Mouse (Mus musculus) cerebellum, adult 9-11 months (tissue): ENCODE data around the gene Vmn1r85.
A peak's percentile ranks its signal among the peaks of the same experiment; 100 is the strongest.
"Not testable (repeated sequence)": the region's sequence is repeated elsewhere in the genome, so short reads cannot be mapped to it uniquely, and the experiment has no call there.

Source experiments
- DNase-seq: peaks from one replicate; pipeline ENCODE4 v3.0.0; 2022

The Vmn1r85 gene

DNA sequence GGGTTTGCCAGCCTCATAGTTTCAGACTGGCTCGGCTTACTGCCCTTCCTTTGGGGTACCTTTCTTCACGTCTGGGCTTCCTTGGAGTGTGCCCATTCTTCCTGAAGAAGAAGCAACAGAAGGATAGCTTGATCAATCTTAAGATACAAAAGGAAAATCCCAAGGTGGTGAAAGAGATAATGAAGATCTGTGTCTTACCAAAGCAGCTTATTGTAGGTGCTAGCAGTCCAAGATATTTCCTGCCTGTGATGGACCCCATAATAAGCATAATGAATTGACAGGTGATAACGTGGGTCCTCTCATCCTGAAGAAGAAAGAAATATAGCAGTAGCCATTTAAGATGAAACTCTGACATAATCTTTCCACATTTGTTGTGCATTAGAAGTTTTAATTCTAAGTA is at the start of gene Vmn1r85:
Gene Vmn1r85, minus strand, starts transcription at position 101 of the 400 bp plus-strand sequence.
- no peak for DNase-seq

GRCm38 (mm10) chr7:13140057-13140456 is 45.1 kb upstream of the Vmn1r85 start, which contains the start of gene Vmn1r87:
TSS of gene Vmn1r87 (minus strand) at chr7:13140157.
- DNase-seq: no peak

DNA sequence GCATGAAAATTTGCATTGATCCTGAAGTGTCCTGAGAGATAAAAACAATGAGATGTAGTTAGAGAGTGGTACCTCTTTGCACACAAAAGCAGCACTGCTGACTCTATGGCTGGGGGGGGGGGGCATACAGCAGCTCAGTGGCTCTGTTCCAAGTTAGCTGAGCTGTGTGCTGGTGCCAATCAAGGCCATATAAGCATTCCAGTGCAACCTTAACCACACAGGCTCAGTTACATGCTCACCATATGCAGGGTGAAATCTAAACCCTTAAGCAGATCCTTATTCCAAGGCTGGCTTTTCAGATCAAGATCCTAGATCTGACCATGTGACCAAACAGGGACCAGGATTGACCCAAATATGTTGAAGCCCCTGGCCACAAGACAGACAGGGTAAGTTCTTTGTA is 42.4 kb upstream of the Vmn1r85 start:
- no peak for DNase-seq

- DNase-seq: no peak
These were observed 36.9 kb upstream of the Vmn1r85 start for GRCm38 (mm10) chr7:13131856-13132255.

GRCm38 (mm10) chr7:13123554-13124153 is 28.7 kb upstream of the Vmn1r85 start:
- DNase-seq: peak; percentile 38

GRCm38 (mm10) chr7:13119817-13120216 is 24.8 kb upstream of the Vmn1r85 start, which contains the start of gene Vmn1r86:
TSS of gene Vmn1r86 (minus strand) at chr7:13119917.
- DNase-seq: no peak

DNA sequence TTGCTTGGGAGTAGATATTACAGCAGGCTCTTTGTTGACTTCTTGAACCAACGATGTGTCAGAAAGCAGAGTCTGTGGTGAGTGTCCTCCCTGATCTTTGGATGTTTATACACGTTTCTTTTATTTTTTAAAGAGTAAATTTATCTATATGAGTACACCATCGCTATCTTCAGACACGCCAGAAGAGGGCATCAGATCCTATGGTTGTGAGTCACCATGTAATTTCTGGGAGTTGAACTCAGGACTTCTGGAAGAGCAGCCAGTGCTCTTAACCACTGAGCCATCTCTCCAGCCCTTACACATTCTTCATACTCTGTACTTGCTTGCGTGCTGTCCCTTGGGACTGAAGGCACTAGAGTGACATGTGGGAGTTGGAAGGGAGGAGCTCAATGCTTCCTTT is 22.7 kb downstream of the Vmn1r85 start:
- no peak for DNase-seq

GRCm38 (mm10) chr7:13063399-13063798 is 31.6 kb downstream of the Vmn1r85 start:
- not testable (repeated sequence) for DNase-seq

DNA sequence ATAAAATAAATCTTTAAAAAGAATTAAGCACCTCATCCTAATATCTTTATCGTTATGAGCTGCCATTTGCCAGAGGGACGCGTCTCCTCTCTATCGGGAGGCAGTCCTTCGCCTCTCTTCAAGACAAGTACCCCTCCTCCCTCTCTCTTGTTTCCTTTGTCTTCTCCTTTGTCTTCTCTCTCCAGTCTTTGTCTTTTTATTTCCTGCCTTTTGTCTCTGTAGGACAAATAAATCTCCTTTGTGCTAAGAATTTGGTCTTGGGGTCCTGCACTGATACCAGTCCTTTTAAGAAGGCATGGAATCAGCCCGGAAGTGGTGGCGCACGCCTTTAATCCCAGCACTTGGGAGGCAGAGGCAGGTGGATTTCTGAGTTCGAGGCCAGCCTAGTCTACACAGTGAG is 35.4 kb downstream of the Vmn1r85 start:
- no peak for DNase-seq

DNA sequence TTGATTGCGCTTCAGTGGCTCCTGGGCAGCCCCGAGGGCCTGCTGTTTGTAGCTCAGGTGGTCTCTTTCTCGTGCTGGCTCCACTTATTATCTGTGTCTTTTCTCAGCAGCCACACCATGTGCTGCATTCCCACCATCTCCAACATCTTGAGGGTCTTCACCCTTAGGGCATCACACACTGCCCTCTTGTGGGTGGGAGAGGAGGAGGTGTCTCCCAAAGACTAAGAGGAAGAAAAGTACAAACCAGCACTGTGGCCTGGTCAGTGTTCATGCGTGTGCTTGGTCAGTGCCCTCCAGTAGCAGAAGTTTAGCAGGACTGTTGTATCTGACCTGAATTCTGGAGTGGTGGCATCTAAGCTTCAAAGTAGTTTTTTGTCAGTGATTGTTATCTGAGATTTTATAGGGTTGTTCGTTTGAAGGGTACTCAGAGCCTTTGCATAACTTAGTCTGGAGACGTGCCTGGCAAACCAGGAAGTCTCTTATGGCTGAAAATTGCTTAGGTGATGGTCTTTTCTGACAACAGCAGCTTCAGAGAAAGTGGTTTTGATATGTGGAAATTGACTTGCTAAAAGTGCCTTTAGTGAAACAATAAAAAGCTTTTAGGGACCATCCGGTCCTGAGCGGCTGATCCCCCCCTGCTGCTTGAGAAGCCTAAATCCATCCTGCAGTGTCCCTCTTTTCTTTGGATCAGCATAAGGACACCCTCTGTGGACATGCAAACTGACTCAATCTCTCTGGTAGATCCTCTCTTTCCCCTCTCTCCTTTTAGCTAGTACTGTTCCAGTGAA is 37.9 kb downstream of the Vmn1r85 start:
- DNase-seq: peak; percentile 28

DNA sequence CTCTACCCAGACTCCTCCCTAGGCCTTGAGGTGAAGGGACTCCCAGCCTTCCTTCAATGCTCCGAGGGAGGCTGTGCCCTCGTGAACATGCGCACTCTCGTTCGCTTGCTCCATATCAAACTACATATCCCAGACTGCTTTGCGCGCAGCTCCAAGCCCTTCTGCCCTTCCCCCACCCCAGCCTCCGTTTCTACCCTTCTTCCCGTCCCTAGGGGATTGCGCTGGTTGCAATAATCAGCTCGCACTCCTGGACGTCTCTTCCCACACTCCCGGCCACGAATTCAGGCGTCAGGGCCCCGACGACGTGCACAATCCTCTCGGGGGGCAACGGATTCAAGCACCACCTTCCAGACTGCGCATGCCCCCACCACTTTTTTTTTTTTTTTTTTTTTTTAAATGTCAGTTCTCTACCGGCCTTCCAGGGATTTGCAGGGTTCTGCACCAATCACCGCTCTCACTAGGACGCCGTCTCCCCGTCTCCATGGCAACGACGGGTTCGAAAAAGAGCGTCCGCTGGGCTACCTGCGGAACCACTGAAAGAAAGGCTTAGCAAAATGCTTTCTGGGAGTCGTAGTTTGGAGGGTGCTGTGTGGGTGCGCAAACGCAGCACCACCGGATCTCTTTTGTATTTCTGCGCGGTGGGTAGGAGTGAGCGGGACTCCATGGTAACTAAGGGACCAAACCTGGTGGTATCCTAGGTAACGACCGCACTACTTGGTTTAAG is 40.5 kb downstream of the Vmn1r85 start, which contains the start of gene Mzf1:
Gene Mzf1, minus strand, starts transcription at position 478 of the 724 bp plus-strand sequence.
- DNase-seq: peak; percentile 99

DNA sequence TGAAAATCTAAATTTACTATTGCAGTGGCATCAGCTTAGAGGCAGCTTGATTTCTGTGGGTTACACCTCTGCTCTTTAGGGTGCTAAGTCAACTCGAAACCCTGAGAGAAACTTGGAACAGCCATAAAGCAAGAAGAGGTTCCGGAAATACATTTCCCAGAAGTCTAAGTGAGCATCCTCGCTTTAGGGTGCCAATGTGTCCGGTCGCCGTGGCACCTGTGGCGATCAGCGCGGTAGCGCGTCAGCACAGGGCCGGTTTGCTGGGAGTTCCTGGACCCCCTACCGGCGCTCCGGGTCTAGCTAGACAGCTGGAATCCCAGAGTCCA is 41.0 kb downstream of the Vmn1r85 start:
- DNase-seq: no peak

DNA sequence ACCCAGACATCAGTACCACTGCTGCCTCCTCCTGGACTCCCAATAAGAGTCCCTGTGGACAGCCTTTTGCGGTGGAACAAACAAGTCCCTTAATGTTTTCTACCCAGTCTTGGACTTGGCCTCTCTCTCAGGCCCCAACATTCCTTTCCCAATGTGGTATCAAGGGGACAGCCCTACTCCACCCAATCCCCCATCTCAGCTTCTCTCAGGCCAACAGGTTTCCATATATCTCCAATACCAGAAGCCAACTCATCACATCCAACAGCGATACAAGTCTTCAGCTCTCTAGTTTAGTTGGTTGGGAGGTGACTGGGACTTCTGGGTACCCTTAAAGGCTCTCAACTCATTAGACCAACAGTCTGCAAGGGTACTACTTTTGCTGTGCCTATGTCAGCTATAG is 41.5 kb downstream of the Vmn1r85 start:
- peak; percentile 60 for DNase-seq

DNA sequence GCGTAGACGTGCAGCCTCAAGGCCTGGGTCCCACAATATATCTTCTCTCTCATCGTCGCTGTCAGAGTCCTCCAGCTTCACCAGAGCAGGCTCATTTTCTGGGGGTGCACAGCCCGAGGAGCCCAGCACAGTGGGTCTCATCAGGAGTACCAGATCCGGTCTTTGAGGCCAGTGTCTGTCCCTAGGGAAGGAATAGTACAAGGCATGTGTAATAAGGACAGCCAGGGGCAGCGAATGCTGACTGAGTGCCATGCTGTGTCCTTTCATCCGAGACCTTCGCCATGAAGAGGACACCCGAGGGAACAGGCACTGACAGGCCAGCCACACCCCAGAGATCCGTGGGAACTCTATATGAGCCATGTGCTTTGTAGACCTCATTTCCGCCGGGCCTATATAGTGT is 42.0 kb downstream of the Vmn1r85 start:
- peak; percentile 66 for DNase-seq

GRCm38 (mm10) chr7:13046084-13046483 is 48.9 kb downstream of the Vmn1r85 start:
- DNase-seq: peak; percentile 68

GRCm38 (mm10) chr7:13044254-13044625 is 50.7 kb downstream of the Vmn1r85 start:
- DNase-seq: no peak

DNA sequence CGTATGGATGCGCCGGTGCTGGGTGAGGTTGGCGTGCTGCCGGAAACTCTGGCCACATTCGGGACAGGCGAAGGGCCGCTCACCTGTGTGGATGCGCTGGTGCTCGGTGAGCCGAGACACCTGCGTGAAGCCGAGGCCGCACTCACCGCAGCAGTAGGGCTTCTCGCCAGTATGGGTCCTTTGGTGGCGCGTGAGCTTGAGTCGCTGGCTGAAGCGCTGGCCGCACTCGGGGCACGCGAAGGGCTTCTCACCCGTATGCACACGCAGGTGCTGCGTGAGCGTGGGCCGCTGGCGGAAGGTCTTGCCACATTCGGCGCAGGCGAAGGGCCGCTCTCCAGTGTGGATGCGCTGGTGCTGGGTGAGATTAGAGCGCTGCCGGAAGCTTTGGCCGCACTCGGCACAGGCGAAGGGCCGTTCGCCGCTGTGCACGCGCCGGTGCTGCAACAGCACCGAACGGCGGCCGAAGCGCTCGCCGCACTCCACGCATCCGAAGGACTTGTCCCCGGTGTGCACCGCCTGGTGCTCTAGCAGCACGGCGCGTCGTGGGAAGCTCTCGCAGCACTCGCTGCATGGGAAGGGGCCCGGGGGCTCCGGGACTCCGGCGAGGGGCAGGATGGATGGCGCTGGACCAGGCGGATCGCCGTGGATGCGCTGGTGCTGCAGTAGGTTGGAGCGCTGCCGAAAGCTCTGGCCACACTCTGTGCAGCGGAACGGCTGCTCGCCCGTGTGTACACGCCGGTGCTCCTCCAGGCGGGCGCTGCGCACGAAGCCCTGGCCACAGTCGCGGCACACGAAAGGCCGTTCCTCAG is 51.3 kb downstream of the Vmn1r85 start:
- peak; percentile 86 for DNase-seq

- no peak for DNase-seq
These were observed 51.9 kb downstream of the Vmn1r85 start for GRCm38 (mm10) chr7:13043120-13043444.

DNA sequence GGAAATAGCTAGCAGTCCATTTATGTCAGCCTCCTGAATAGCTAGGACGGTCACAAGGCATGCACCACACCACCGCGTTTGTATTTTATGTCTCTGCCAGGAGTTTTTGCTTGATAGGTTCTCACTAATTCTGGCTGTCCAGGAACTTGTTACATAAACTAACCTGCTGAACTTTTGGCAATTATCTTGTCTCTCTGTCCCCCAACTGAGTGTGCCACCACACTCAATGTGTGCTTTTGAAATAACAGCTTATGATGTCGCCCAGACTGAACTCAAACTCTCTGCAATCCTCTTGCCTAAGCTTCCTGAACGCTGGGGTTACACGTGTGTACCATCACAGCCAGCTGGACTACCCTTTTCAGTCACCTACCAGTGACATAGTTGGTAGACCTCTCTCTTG is 52.5 kb downstream of the Vmn1r85 start:
- DNase-seq: peak; percentile 46

- peak; percentile 39 for DNase-seq
These were observed 53.7 kb downstream of the Vmn1r85 start for GRCm38 (mm10) chr7:13041256-13041655.

DNA sequence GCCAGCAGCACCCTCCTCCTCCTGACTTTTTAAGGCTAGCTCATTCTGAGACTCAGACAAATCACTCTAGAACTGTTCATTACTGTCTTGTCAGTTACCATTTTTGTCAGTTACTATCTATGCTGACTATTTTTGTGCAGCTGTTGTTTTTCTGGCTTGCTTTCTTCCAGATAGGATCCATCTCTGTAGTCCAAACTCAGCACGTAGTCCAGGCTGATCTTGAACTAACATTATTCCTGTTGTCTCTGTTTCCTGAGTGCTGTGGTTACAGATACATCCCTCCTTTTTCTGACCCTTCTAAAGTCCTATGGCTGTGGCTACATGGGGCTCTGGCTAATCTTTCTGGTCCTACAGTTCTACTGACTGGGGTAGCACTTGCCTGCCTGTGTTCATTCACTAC is 55.8 kb downstream of the Vmn1r85 start:
- DNase-seq: peak; percentile 27

GRCm38 (mm10) chr7:13038621-13039169 is 56.3 kb downstream of the Vmn1r85 start:
- no peak for DNase-seq
